Mouse (Mus musculus) naive thymus-derived CD4-positive, alpha-beta T cell, adult 2 months (primary cell): Measurements from ENCODE around the gene Olfr462.

Source experiments
- DNase-seq: peaks from one replicate; pipeline ENCODE4 v3.0.0-alpha.2; 2011; ENCODE audit warnings: low read depth

The Olfr462 gene

GRCm38 (mm10) chr11:87847884-87848283, 44.2 kb downstream of the Olfr462 start:
- DNase-seq, result no peak

- no peak for DNase-seq
Observed at GRCm38 (mm10) chr11:87846968-87847600, 45.0 kb downstream of the Olfr462 start.

- DNase-seq, result no peak
Observed at GRCm38 (mm10) chr11:87841436-87841835, 50.6 kb downstream of the Olfr462 start.

GRCm38 (mm10) chr11:87840676-87841075, 51.4 kb downstream of the Olfr462 start:
- no peak for DNase-seq
